Mouse (Mus musculus) brain, adult 2 months (tissue): ENCODE results near the gene A1bg.

ENCODE experiments used
- DNase-seq: peaks from one replicate; pipeline ENCODE4 v3.0.0; 2011; ENCODE audit warnings: low read depth, low spot score

A1bg gene

DNA sequence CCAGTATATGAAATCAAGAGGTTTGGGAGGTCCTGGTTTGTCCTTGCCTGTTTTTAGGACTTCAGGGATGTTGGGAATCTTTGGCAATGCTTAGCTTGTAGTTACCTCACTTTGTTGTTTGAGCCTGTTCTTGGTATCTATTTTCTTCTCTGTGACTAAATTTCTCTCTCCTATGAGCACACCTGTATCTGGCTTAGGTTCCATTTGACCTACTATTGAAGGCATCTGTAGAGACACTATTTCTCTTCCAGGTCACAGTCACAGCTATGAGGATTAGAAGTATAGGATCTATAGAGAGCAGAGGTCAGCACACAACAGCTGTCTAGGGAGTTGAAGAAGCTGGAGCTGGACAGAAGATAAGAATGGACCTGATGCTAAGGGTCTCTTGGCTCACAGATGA is at the start of gene A1bg:
Gene A1bg (minus strand): TSS at position 101 of the 400 bp plus-strand sequence.
- no peak for DNase-seq

DNA sequence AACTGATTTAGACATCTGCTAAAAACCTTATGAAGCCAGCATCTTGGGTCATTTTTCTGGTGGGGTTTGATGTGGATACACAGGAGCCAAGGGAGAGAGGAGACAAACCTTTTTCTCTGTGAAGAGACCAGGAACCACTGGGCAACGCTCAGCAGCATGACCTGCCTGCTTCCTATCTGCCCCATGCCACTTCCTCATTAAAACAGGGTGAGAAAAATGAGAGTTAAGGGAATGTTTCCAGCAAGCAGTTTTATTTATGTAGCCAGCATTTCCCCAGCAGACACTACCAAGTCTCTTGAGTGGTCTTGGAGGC is 45.7 kb upstream of the A1bg start:
- DNase-seq: no peak

DNA sequence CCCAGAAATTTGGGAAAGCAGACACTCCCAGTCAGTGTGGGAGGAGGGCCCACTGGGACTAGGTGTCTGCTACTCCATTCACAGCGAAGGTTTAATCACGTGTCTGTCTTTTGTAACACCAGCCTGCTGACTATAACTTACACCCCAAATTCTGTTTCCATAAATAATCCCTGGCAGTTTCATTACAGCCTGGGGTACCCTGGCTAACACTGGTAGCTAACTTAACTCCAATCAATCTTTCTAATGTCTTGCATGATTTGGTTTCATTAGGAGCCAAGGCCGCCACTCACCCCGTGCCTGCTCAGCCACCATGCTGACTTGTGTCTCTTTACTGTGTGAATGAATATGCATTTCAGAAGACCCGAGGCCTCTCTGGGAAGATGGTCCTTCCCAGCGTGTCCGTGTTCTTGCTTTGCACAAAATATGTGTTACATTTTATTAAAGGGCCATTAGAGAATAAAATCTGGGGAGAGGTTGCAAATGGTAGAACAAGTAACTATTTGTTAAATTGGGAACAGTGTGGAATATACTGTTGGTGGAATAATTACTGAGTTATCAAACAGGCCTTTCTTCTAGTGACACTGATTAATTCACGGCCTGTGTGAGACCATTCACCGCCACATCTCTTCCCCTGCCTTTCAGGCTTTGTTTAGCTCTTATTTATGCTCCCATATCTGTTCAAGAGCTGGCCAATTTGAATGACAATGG is 45.2 kb upstream of the A1bg start:
- DNase-seq: peak; percentile 58

DNA sequence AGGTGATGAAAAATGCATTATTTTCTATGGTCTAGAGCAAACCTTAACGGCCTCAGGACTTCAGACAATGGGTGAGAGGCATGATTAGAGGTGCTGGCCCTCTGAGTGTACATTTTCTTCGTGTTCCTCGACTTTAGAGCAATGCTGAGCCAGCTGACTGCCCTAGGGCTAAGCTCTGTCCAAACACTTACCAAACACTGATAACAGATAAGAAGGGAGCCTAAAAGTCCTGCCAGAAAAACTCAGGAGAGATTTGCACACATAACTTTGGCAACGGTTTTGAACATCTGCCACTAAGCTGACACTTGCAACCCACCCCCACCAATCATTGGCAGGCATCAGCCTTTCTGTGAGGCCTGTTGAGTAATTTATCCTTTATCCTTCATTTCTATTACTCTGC is 2.9 kb upstream of the A1bg start:
- peak; percentile 7 for DNase-seq

DNA sequence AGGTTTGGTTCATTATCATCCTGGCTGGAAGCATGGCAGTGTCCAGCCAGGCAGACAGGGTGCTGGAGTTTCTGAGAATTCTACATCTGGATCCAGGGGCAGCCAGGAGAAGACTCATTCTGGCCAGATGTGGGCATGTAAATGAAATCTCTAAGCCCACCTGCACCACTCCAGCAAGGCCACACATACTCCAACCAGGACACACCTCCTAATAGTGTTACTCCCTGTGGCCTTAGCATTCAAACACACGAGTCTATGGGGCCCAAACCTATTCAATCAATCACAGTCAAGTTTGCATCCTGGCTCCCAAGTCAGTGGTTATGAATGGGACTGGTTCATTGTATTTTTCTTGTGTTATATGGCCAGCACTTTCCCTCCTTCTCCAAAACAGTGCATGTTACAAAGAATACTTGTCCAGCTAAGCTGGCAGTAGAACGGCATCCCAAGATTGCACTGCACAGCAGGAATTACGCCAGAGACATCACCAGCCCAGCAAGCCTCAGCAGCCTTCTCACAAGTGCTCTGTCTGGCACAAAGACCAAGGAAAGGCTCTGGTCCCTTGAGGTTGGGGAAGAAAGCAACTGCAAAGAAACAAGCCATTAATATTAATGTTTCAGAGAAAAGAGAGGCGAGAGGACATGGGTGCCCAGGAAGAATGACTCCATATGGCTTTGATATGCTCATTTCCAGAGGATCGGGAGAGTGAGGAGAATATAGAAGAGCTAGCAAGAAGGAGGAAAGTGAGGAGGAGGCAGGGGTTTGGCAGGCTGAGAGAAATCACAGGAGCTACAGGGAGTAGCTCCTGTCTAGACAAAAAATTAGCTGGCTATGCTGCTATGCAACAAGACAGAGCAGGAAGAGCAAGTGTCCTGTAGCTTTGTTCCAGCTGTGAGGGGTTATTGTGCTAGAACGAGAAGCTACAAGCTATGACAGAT is 18.8 kb downstream of the A1bg start:
- peak; percentile 44 for DNase-seq

DNA sequence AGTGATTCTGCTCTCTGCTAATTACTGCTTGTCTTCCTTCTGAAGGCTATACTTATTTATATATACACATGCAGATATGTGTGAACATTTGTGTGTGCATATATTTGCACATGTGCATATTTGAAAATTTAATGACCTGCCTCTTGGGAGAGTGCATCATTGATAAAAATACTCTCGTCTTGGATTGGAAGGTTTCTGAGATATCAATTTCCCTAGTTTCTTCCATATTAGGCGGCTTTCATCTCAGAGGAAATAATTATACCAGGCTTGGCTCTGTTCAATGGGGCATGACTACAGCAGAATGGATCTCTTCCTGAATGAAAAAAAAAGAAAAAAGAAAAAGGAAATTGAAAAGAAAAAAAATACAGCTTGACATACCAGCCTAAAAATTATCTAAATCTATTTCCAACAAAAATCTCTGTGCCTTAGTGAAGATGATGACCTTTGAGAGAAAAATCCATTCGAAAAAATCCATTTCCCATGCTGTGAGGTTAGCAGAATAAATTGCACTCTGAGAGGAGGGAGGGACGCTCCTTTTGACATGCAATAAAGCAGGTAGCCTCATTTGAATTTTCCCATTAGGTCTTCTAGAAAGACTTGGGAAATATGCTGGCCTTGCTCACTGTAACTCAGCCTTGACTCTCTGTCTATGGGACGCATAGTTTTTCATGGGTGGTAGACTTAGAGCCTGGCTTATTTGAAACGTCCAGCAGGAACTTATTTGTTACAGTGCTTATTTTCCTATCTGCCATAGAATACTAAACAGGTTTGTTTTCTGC is 24.4 kb downstream of the A1bg start:
- DNase-seq: no peak

DNA sequence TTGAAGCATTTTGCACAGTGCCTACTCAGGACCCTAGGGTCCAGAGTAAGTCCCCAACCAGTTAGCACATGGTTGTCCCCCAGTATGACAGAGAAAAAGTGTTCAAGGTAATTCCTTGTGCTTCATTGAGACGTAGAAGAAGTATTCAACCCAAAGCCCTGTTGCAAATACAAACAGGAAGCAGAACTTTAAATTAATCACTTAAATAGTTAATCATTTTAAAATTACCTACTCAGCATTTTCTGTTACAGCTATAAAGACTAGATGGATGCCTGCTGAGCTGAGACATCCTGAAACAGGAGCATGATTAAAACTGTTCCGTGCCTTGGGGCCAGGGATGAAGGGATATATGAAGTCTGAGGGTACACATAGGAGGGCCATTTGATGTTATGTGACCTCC is 26.8 kb downstream of the A1bg start:
- DNase-seq: no peak

DNA sequence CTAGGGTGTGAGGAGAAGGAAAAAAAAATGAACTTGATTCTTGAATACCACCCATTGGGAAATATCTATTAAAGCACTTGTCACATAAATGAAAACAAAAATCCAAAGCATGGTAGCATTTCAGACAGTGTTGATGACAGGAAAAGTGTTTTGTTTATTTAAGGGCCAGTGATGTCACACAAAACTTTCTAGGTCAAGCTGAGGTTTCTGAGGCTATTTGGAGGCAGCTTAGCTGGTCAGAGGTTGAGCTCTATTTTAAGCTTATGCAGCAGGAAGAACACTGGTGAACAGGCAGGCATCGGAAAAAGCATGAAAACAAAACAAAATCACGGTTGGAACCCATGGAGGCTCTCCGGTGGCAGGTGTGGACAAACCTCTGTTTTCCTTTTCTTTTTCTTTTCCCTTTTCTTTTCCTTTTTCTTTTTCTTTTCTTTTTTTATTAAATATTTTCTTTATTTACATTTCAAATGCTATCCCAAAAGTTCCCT is 29.8 kb downstream of the A1bg start:
- DNase-seq: no peak

DNA sequence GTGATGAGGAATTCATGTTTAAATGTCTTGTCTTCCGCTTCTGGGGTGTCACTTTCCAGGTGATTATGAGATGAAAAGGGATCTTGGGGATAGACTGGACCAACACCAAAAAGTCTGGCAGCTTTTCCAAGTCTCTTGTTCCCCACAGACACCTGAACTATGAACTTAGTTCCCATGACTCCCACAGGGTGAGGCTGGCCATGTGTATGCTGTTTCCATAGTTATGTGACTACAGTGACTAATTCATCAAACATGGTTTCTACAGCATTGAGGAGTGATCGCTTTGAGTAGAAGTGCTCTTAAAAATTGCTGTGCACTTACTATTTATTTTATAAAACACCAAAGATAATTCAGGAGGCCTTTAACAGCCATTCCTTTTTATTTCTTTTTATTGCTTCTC is 34.1 kb downstream of the A1bg start:
- DNase-seq: no peak

DNA sequence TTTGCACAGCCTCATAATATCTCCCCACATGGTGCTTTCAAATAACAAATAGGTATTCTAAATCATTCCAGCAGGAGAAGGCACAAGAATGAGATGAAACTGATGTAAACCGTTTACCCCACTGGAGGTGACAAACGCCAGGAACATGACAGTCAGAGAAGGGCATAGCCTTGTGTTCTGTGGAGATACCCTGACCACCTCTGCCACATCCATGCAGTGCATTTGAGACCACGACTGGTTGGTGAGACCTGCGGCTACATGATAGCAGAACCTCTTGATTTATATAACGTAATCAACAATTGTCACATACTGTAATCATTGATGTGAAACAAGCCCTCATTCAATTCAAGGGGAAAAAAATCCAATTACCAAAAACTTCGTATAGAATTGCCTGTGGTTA is 47.1 kb downstream of the A1bg start:
- no peak for DNase-seq

DNA sequence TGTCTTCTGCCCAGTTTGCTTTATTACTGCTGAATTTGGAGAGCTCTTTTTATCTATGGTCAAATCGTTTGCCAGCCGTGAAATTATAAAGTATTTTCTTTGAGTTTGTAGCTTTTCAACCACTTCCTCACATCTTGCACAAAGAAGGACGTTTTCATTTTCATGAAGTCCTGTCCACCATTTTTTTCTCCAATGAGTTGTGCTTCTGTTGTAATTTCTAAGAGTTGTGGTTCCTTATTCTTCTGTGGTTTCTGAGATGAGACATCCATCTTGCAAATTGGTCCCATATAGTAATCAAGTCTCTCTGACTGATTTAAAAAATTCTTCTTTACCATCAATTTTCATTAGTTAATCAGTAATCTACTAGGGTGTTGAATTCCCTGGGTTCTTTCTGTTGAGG is 60.4 kb downstream of the A1bg start:
- DNase-seq: no peak

DNA sequence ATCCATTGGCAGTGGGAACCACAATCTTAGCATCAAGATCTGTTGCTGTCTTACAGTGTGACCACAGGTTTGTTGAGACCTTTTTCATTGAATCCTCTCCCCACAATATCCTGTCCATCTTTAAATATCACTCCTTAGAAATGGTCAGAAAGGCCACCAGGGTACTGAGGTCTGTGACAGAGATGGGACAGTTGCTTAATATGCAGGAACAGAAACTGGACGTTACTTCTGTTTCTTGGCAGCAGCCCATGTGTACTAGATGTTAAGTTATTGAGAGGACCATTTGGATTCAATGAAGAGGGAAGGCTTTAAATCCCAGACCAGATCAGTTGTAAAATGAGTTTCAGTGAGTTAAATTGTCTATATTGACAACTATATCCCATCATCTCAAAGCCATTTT is 67.7 kb downstream of the A1bg start:
- DNase-seq: no peak

DNA sequence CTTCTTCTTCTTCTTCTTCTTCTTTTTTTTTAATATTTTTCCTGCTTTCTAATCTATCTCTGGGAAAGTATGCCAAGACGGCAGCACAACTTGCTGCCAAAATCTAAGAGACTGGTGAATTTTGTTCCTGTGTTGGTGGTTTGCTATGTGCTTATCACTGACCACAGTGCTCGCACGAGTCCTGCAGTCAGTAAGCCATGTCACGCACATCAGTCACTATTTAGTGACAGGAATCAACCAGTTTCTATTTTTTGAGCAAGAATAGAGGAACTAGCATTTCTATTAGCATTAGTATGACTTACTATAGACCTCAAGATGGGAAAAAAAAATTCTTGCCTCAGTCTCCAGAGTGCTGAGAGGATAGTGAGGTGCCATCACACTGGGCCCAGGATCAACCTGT is 68.7 kb downstream of the A1bg start:
- no peak for DNase-seq

DNA sequence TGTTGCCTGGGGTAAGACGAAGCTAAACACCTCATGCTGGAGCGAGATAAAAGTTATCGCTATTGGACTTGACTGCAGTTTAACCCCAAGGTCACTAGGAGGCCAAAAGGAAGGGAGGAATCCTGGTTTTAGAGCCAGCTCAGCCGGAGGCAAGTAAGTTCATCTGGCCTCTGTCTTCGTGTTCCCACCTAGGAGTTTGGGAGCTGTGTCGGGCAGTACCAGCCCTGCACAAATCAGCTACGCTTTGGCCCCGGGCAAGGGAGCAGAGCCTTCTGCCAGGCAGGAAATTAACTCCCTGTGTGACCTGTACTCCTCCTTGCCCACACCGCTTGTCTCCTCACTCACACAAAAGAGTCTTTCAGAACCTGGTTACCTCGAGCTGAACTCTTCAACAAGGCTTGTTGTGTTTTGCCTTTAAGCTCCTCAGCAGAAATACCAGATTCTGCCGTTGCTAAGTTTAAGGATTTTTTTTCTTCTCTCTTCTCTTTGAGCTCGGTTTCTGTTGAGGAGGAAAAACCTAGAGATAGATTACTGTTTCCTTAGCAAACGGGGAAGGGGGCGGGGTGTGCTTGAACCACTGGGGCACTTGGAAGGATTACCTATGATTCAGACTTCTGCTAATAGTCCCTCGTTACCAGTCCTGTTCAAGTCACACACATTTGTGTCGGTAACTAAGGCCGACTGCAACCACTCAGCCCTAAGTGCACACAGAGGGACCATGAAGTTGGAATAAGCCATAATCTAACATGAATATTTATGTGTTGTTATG is 69.4 kb downstream of the A1bg start, which contains the start of gene Fam84b:
Gene Fam84b (minus strand): TSS at position 548 of the 769 bp plus-strand sequence.
- DNase-seq: peak; percentile 27

DNA sequence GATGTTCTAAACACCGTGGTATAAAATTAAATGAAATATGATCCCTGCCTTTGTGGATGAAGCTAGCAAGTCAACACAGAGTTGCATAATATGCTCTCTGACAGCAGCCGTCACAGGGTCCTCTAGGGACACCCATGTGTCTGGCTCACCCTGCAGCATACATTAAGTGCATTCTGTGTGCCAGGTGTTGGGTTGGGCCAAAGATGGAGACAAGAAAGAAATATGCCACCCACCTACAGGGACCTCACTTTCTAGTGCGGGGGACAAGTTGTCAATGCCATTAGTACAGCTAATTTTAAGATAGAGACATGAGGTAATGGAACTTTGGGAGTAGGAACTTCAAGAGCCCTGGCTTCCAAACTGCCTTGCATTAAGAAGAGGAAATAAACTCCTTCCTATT is 74.2 kb downstream of the A1bg start:
- peak; percentile 64 for DNase-seq
